Mouse (Mus musculus) olfactory bulb, adult 2 months (tissue): ENCODE measurements around the gene Men1.

Source experiments
- CTCF ChIP-seq: fragments of 200-500 bp; IDR thresholded peaks from 2 replicates; pipeline ENCODE4 v1.5.1; 2012; ENCODE audit warnings: low read depth, mild to moderate bottlenecking, low read length, moderate library complexity; ENCODE audit not compliant: insufficient read depth
- POLR2A ChIP-seq: fragments of 200-500 bp; IDR thresholded peaks from 2 replicates; pipeline ENCODE4 v1.6.1; 2012; ENCODE audit warnings: mild to moderate bottlenecking, low read depth, low read length, moderate library complexity; ENCODE audit not compliant: insufficient read depth

DNA sequence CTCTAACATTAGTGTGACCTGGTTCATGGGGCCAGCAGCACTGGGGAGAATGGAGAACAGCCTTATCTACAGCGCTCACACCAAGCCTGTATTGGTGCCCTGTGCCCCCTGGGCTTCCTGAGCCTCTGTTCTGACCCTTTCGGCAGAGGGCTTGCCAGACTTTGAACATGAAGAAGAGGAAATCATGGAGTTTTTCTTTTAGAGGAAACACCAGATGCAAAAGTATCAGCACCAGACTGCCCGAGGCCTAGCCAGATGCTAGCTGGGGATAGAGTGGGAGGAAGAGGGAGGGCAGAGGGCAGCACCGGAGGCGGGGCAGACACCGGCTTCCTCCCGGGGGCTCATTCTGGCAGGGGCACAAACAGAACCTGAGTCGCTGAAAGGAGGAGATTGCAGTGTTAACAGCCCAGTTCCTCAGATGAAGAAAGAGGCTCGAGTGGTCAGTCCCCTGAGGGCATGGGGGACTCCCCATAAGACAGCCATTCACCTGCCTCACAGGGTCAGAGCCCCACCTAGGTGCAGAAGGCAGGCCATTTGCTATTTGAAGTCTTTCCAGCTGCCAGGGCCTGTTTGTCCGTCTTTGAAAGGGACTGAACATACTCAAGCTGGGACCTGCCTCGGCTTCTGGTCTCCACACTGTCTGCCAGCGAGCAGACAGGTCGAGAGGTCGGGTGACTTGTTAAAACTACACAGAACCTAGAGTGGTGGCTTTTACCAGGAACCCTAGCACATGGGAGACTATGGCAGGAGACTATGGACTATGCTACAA, 14.6 kb downstream of the Men1 start:
- TF ChIP-seq POLR2A = no peak
- no peak for TF ChIP-seq CTCF
